Mouse (Mus musculus): ENCODE measurements around the gene Spsb3. TPM values are rescaled to one million over a fixed set of nuclear protein-coding genes. Genes with fewer than 3 reads are reported as not detected.

Spsb3 gene
- total and polyA plus RNA-seq, 3 experiments, result 30.2 to 34.5 TPM; not detected in 1

DNA sequence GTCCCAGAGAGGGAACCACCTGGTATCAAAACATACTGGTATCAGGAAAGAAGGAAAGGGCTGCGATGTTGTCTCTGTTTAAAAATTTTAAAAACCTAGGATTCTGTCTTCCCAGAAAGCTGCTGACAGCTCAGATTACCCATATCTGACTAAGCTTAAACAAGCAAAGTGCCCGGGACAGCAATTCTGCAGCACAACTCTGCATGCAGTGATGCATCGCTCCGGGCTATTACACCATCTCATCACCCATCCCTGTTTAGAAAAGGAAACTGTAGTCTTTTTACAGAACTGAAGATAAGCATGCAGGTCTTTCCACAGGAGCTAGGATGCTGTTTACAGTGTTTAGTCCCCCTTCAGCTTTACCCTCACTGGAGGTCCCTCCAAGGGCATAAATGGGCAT lies 48.5 kb downstream of the Spsb3 start:
- DNase-seq (ENCODE audit: low read depth, low spot score), result no peak
- Histone ChIP-seq H3K9ac (ENCODE audit: control insufficient read depth, low read depth, low read length, poor library complexity, severe bottlenecking) (peak overlapping the region; percentile 80), H3K4me3 (ENCODE audit: control insufficient read depth in 1 of 2, insufficient read depth in 1 of 2, low read depth in 2 of 2, low read length in 2 of 2) (peak overlapping the region; percentile 46 to 63), H3K9me3 (replicated peaks; ENCODE audit: insufficient read depth, low read length) (no peaks in the 10 kb centered on the region), H3K79me2 (ENCODE audit: control insufficient read depth, insufficient read depth, low read length, poor library complexity) (peaks cover 29% of the 10 kb centered on the region), H3K27ac (ENCODE audit: control insufficient read depth, low read depth, low read length) (no peak overlapping the region), H3K27me3 (ENCODE audit: control insufficient read depth in 1 of 2, insufficient read depth in 2 of 2, low read length in 2 of 2) (no peaks in the 10 kb centered on the region), H3K4me1 (ENCODE audit: control insufficient read depth in 1 of 2, insufficient read depth in 2 of 2, low read length in 2 of 2) (peaks cover 0 to 4% of the 10 kb centered on the region in 2 experiments), H3K36me3 (ENCODE audit: control insufficient read depth in 1 of 2, insufficient read depth in 2 of 2, low read length in 2 of 2) (peaks cover 0 to 7% of the 10 kb centered on the region in 2 experiments; a peak in 2 of 4 replicates)
- TF ChIP-seq POLR2AphosphoS5 (IDR thresholded peaks at IDR 0.05; ENCODE audit: borderline replicate concordance, low read depth, low read length), result no peak
- TF ChIP-seq KAT2A (conservative IDR thresholded peaks at IDR 0.05; ENCODE audit: low read depth, low read length), result no peak
- TF ChIP-seq MAZ (IDR thresholded peaks at IDR 0.05; ENCODE audit: low read depth, low read length), result no peak
- no peak for TF ChIP-seq BHLHE40 (IDR thresholded peaks at IDR 0.05; ENCODE audit: borderline replicate concordance, low read depth, low read length)
- TF ChIP-seq SIN3A (IDR thresholded peaks at IDR 0.05; ENCODE audit: low read length), result 0 out of 2 replicates have a peak, but pooled peaks have one; percentile 19

DNA sequence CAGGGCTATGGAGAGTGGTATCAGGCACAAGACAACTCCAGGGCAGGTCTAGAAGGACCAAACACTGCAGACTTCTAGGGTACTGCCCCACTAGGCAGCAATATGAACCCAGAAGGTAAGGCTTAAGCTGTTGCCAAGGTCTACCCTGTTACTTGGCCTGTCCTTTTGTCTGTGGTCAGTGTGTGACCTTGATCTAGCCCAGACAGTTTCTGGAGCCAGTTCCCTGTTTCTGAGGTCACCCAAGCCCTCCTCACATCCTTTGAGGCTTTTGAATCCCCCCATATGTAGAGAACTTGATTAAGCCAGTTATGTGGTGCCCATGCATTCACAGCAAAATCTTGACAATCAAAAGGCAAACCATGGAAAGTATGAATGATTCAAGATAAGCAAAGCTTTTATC lies 49.2 kb downstream of the Spsb3 start:
- Histone ChIP-seq H3K9me3 (replicated peaks; ENCODE audit: insufficient read depth, low read length) (no peaks in the 10 kb centered on the region), H3K79me2 (ENCODE audit: control insufficient read depth, insufficient read depth, low read length, poor library complexity) (peaks cover 29% of the 10 kb centered on the region), H3K27ac (ENCODE audit: control insufficient read depth, low read depth, low read length) (no peak overlapping the region)

GRCm38 (mm10) chr17:24936259-24937237 lies 50.1 kb downstream of the Spsb3 start, which contains the start of gene Mapk8ip3:
TSS of gene Mapk8ip3 (minus strand) at chr17:24936977.
- Histone ChIP-seq H3K27me3 (ENCODE audit: control insufficient read depth in 1 of 2, insufficient read depth in 2 of 2, low read length in 2 of 2) (no peaks in the 10 kb centered on the region), H3K4me1 (ENCODE audit: control insufficient read depth in 1 of 2, insufficient read depth in 2 of 2, low read length in 2 of 2) (peaks cover 0 to 4% of the 10 kb centered on the region in 2 experiments), H3K9me3 (replicated peaks; ENCODE audit: insufficient read depth, low read length) (no peaks in the 10 kb centered on the region), H3K36me3 (ENCODE audit: control insufficient read depth in 1 of 2, insufficient read depth in 2 of 2, low read length in 2 of 2) (peaks cover 0 to 7% of the 10 kb centered on the region in 2 experiments; a peak in 2 of 4 replicates), H3K79me2 (ENCODE audit: control insufficient read depth, insufficient read depth, low read length, poor library complexity) (peaks cover 27% of the 10 kb centered on the region), H3K4me3 (ENCODE audit: control insufficient read depth in 1 of 2, insufficient read depth in 1 of 2, low read depth in 2 of 2, low read length in 2 of 2) (peak within 1 kb of the TSS; percentile 63 to 81), H3K27ac (ENCODE audit: control insufficient read depth, low read depth, low read length) (peak within 1 kb of the TSS; percentile 68), H3K9ac (ENCODE audit: control insufficient read depth, low read depth, low read length, poor library complexity, severe bottlenecking) (peak within 1 kb of the TSS; percentile 80)
- DNase-seq (ENCODE audit: low read depth, low spot score), result peak; percentile 92
- TF ChIP-seq GABPA (IDR thresholded peaks at IDR 0.05; ENCODE audit: low read depth, low read length), result no peak
- TF ChIP-seq JUND (IDR thresholded peaks at IDR 0.05; ENCODE audit: low read depth, low read length), result no peak
- no peak for TF ChIP-seq ETS1 (IDR thresholded peaks at IDR 0.05; ENCODE audit: low read depth, low read length)
- TF ChIP-seq TAL1 (IDR thresholded peaks at IDR 0.05; ENCODE audit: low read length), result no peak
- no peak for TF ChIP-seq E2F4 (IDR thresholded peaks at IDR 0.05; ENCODE audit: borderline replicate concordance, low read depth, low read length)
- TF ChIP-seq EP300 (IDR thresholded peaks at IDR 0.05; ENCODE audit: low read depth in 1 of 2, low read length in 2 of 2), result no peak
- TF ChIP-seq MAFK (IDR thresholded peaks at IDR 0.05; ENCODE audit: borderline replicate concordance, low read depth, low read length), result no peak
- TF ChIP-seq CTCF (IDR thresholded peaks at IDR 0.05 in 2 of 3, conservative IDR thresholded peaks at IDR 0.05 in 1 of 3; ENCODE audit: control insufficient read depth in 1 of 3, insufficient read depth in 1 of 3, low read depth in 2 of 3, low read length in 3 of 3, poor library complexity in 1 of 3, severe bottlenecking in 1 of 3), result peak in 2 of 3 experiments; percentile 25 to 32; a peak in 2 of 6 replicates
- peak; percentile 22; the same call in 1 of the 2 replicates for TF ChIP-seq TCF12 (IDR thresholded peaks at IDR 0.05; ENCODE audit: low read depth, low read length)
- peak; percentile 78 for TF ChIP-seq HCFC1 (IDR thresholded peaks at IDR 0.05; ENCODE audit: low read depth, low read length)
- no peak for TF ChIP-seq CHD2 (IDR thresholded peaks at IDR 0.05; ENCODE audit: low read length)
- TF ChIP-seq POLR2AphosphoS2 (IDR thresholded peaks at IDR 0.05; ENCODE audit: low read length), result peak; percentile 67; the same call in 1 of the 2 replicates
- no peak for TF ChIP-seq GATA1 (IDR thresholded peaks at IDR 0.05; ENCODE audit: low read depth, low read length)
- no peak for TF ChIP-seq MXI1 (IDR thresholded peaks at IDR 0.05; ENCODE audit: low read depth, low read length)

More for the DNA sequence above, 49.2 kb downstream of the Spsb3 start:
- TF ChIP-seq TAL1 (IDR thresholded peaks at IDR 0.05; ENCODE audit: low read length), result no peak
- no peak for TF ChIP-seq MAFK (IDR thresholded peaks at IDR 0.05; ENCODE audit: borderline replicate concordance, low read depth, low read length)
- TF ChIP-seq KAT2A (conservative IDR thresholded peaks at IDR 0.05; ENCODE audit: low read depth, low read length), result no peak
- TF ChIP-seq MYB (IDR thresholded peaks at IDR 0.05; ENCODE audit: low read depth, low read length), result no peak
- TF ChIP-seq MYC (IDR thresholded peaks at IDR 0.05; ENCODE audit: low read depth, low read length), result no peak
- no peak for TF ChIP-seq ETS1 (IDR thresholded peaks at IDR 0.05; ENCODE audit: low read depth, low read length)
- no peak for TF ChIP-seq USF2 (IDR thresholded peaks at IDR 0.05; ENCODE audit: borderline replicate concordance in 1 of 2, insufficient read depth in 1 of 2, low read depth in 1 of 2, low read length in 2 of 2)
- no peak for TF ChIP-seq ZC3H11A (IDR thresholded peaks at IDR 0.05; ENCODE audit: low read depth, low read length)
- TF ChIP-seq E2F4 (IDR thresholded peaks at IDR 0.05; ENCODE audit: borderline replicate concordance, low read depth, low read length), result no peak
- no peak for TF ChIP-seq BHLHE40 (IDR thresholded peaks at IDR 0.05; ENCODE audit: borderline replicate concordance, low read depth, low read length)
- TF ChIP-seq CTCF (IDR thresholded peaks at IDR 0.05 in 2 of 3, conservative IDR thresholded peaks at IDR 0.05 in 1 of 3; ENCODE audit: control insufficient read depth in 1 of 3, insufficient read depth in 1 of 3, low read depth in 2 of 3, low read length in 3 of 3, poor library complexity in 1 of 3, severe bottlenecking in 1 of 3), result no peak
- TF ChIP-seq ZNF384 (IDR thresholded peaks at IDR 0.05; ENCODE audit: low read depth, low read length), result no peak
- TF ChIP-seq CHD2 (IDR thresholded peaks at IDR 0.05; ENCODE audit: low read length), result no peak
- peaks cover 0 to 7% of the 10 kb centered on the region in 2 experiments; a peak in 2 of 4 replicates for H3K36me3 ChIP-seq (ENCODE audit: control insufficient read depth in 1 of 2, insufficient read depth in 2 of 2, low read length in 2 of 2)
- no peaks in the 10 kb centered on the region for H3K27me3 ChIP-seq (ENCODE audit: control insufficient read depth in 1 of 2, insufficient read depth in 2 of 2, low read length in 2 of 2)
- H3K9ac ChIP-seq (ENCODE audit: control insufficient read depth, low read depth, low read length, poor library complexity, severe bottlenecking), result peak overlapping the region; percentile 80
- H3K4me1 ChIP-seq (ENCODE audit: control insufficient read depth in 1 of 2, insufficient read depth in 2 of 2, low read length in 2 of 2), result peaks cover 0 to 4% of the 10 kb centered on the region in 2 experiments
- no peak for DNase-seq (ENCODE audit: low read depth, low spot score)
- peak overlapping the region; percentile 46 to 63 for H3K4me3 ChIP-seq (ENCODE audit: control insufficient read depth in 1 of 2, insufficient read depth in 1 of 2, low read depth in 2 of 2, low read length in 2 of 2)
